Mouse (Mus musculus) A20 (cell line): ENCODE measurements at regions not wholly inside any gene's neighbourhood (a gene's known extent, or its start where the extent isn't known, plus 50 kb on each side); places are given as distances from the start of the nearest gene placed in this dataset.

Source experiments
- DNase-seq: peaks from one replicate; pipeline ENCODE4 v3.0.0-alpha.2; 2011; ENCODE audit warnings: low read depth, low spot score

DNA sequence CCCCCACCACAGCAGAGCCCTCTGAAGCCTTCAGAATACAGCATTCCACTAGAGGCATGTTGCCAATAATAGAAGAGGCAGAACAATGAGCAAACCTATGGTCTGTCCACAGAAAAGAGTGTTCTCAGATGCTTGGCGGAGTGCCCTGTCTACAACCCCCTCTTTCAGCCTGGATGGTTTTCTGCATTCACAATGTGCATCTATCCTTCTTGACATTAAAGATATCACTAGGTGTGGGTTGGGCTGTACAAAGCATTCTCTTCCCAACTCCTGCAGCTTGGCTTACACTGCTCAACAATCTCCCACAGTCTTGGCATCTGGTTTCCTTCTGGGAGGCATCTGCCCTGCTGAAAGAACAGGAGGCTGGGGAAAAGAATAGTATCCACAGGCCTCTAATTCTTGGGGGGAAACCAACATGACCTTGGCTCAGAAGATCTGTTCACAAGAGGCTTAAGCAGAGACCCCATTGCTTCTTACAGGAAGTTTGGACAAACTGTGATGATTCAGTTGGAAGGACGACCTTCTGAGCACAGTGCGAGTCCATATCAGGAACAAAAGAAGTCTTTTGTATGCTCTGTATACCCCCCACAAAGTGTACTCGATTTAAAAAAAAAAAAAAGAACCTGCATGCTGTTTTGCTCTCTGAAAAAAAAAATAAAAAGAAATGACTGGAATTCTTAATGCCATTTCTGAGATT is 296.9 kb upstream of the Frg1 start:
- DNase-seq = no peak

DNA sequence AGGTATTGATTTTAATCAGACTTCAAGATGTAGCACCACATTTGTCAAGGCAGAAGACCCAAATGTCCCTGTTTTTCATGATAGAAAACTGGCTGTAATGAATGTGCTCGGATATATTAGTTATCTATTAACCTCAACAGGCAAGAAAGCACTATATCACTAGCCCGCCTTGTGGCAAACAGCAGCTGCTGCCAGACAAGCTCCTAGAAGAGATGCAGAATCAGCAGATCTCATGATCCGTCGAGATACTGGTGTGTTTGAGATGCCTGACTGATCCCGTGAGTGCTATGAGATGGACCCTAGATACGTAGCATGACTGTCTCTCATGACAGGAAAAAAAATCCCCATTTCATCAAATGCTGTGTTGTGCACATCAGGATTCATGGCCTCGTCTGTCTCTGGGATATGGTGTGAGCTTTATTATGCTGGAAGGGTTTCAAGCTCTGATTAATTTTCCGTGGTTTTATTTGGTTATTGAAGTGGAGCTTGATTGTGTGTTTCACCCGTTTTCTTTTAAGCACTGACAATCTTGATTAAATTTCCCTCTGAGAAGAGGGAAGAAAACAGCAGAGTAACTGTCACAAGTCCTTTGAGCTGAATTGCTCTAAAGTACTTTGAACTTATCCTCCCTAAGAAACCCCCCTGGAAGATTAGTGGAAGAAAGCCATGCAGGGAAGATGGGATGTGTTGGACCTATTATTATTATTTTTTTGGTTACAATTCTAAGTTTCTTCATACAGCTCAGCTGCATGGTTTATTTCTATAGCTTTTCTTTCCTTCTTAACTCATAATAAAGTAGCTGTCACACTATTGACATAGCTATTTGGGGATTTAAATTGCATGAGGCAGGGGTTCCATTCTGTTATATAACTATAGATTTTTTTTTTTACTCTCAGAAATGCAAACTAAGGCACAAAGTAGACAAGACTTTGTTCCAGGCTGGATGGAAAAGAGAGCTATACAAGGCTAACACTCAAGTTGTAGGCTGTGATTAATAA is 287.4 kb upstream of the Frg1 start:
- DNase-seq = no peak
